Mouse (Mus musculus) cortical plate, adult 2 months (tissue): Measurements from ENCODE around the gene Mpg.

Source experiments
- CTCF ChIP-seq: fragments of 200-500 bp; IDR thresholded peaks from 2 replicates; pipeline ENCODE4 v1.5.1; 2011; ENCODE audit warnings: mild to moderate bottlenecking, control low read depth, low read length; ENCODE audit not compliant: insufficient read depth; ENCODE audit errors: extremely low read depth
- POLR2A ChIP-seq: fragments of 200-500 bp; IDR thresholded peaks from 2 replicates; pipeline ENCODE4 v1.6.1; 2011; ENCODE audit warnings: mild to moderate bottlenecking, low read length, control low read depth; ENCODE audit not compliant: insufficient read depth; ENCODE audit errors: extremely low read depth

- TF ChIP-seq CTCF = no peak
- no peak for TF ChIP-seq POLR2A
Observed at GRCm38 (mm10) chr11:32222570-32223194, 3.6 kb upstream of the Mpg start.
